Mouse (Mus musculus) myocyte (in vitro differentiated cells): ENCODE measurements at regions not wholly inside any gene's neighbourhood (a gene's known extent, or its start where the extent isn't known, plus 50 kb on each side); places are given as distances from the start of the nearest gene placed in this dataset.

ENCODE experiments used
- E2F4 ChIP-seq: IDR thresholded peaks from one replicate; pipeline ENCODE4 v1.6.1; 2011; ENCODE audit warnings: mild to moderate bottlenecking, control low read depth, moderate library complexity; ENCODE audit not compliant: insufficient read depth
- MAX ChIP-seq: IDR thresholded peaks from one replicate; pipeline ENCODE4 v1.6.1; 2011; ENCODE audit warnings: low read depth, mild to moderate bottlenecking, control low read depth

- TF ChIP-seq MAX (no peak), E2F4 (no peak)
Observed at GRCm38 (mm10) chr15:87045971-87046370, 498.1 kb upstream of the Fam19a5 start.
